Mouse (Mus musculus) forebrain, embryonic 14.5 days (tissue): Measurements from ENCODE around the gene Opn3. TPM values are rescaled to one million over a fixed set of nuclear protein-coding genes. Genes with fewer than 3 reads are reported as not detected.
A peak's percentile ranks its signal among the peaks of the same experiment; 100 is the strongest.

Experiments used
- ATAC-seq: fragments of 200-750 bp; cut with Nextera tagmentation; 2 replicates; pipeline ENCODE4 v1.8.0; 2017; ENCODE audit warnings: mild to moderate bottlenecking, moderate library complexity
- DNase-seq: peaks from one replicate; pipeline ENCODE4 v3.0.0-alpha.2; 2015; ENCODE audit warnings: low spot score
- H3K27ac ChIP-seq: fragments of 300-500 bp; sonication (generic); 2 replicates; pipeline ENCODE4 v1.5.1; 2014; ENCODE audit warnings: low read depth, mild to moderate bottlenecking, control low read depth, low read length, moderate library complexity
- H3K27me3 ChIP-seq: fragments of 300-500 bp; sonication (generic); replicated peaks from 2 replicates; pipeline ENCODE4 v1.6.1; 2014; ENCODE audit warnings: low read length, control low read depth, mixed read lengths; ENCODE audit not compliant: control insufficient read depth, insufficient read depth
- H3K36me3 ChIP-seq: fragments of 300-500 bp; sonication (generic); 2 replicates; pipeline ENCODE4 v1.6.1; 2014; ENCODE audit warnings: low read length, control low read depth; ENCODE audit not compliant: control insufficient read depth, insufficient read depth
- H3K4me1 ChIP-seq: fragments of 300-500 bp; sonication (generic); 2 replicates; pipeline ENCODE4 v1.6.1; 2014; ENCODE audit warnings: antibody characterized with exemption, low read length, control low read depth; ENCODE audit not compliant: control insufficient read depth, insufficient read depth
- H3K4me2 ChIP-seq: fragments of 300-500 bp; sonication (generic); 2 replicates; pipeline ENCODE4 v1.6.1; 2014; ENCODE audit warnings: mild to moderate bottlenecking, control low read depth, low read length
- H3K4me3 ChIP-seq: fragments of 300-500 bp; sonication (generic); 2 replicates; pipeline ENCODE4 v1.5.1; 2014; ENCODE audit warnings: low read depth, low read length, control low read depth
- H3K9ac ChIP-seq: fragments of 300-500 bp; sonication (generic); 2 replicates; pipeline ENCODE4 v1.6.1; 2014; ENCODE audit warnings: mild to moderate bottlenecking, low read length, control low read depth, moderate library complexity
- H3K9me3 ChIP-seq: fragments of 300-500 bp; sonication (generic); replicated peaks from 2 replicates; pipeline ENCODE4 v1.6.1; 2016; ENCODE audit warnings: low read length, control low read depth, mixed read lengths; ENCODE audit not compliant: control insufficient read depth
- WGBS: fragments of 180-500 bp; shearing (Covaris S2); extraction: QIAGEN DNeasy Blood & Tissue Kit; methylation state at CpG from one replicate; pipeline ENCODE4 v1.1.7; 2014; 5-methylcytosine and 5-hydroxymethylcytosine counted together
- polyA plus RNA-seq: library from polyadenylated mRNA; unstranded; fragments of >200 nt; fragmentation: Nextera tagmentation; extraction: Ambion mirVana; gene quantifications from 2 replicates; pipeline ENCODE4 v1.2.1, GENCODE M21; 2014

The Opn3 gene
- polyA plus RNA-seq, result 4.3 and 4.9 TPM in 2 replicates

DNA sequence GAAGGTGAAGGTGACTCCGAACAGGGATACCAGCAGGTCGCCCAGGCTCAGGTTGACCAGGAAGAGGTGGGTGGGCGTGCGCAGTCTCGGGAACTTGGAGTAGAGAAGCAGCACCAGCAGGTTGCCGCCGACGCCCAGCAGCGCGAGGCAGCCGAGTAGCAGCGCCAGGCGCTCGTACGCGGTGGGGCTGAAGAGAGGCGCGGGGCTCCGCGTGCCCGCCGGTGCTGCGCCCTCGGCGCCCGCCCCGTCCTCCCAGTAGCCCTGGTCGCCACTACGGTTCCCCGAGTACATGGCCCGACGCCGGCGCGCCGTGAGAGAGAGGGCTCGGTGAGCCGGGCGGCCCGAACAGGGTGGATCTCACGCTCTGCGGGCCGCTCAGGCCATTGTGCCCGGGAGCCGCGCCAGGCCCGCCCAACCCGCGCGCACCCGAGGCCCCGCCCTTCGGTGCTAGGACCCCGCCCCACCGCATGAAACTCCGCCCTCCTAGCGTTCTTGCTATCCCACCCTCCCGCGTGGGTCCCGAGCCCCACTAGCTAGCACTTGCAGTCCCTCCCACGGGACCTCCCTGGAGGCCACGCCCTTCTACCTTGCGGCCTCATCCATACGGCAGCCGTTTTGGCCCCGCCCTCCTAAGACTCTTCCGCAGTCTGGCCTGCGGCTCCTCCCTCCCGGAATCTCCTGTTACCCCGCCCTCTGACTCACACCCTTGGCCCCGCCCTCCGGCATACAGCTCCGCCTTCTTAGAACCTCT lies at the start of gene Opn3, which contains the start of gene Chml:
TSS of gene Opn3 (minus strand) at position 531 of the 751 bp plus-strand sequence.
TSS of gene Chml (minus strand) at position 656 of the 751 bp plus-strand sequence.
- Histone ChIP-seq H3K36me3 (peaks cover 8% of the 10 kb centered on the region), H3K9me3 (no peaks in the 10 kb centered on the region), H3K9ac (peak within 1 kb of the TSS; percentile 78), H3K4me1 (peaks cover 17% of the 10 kb centered on the region), H3K27ac (peak within 1 kb of the TSS; percentile 86), H3K4me2 (peak within 1 kb of the TSS; percentile 85), H3K27me3 (no peaks in the 10 kb centered on the region), H3K4me3 (peak within 1 kb of the TSS; percentile 72)
- WGBS, result under 1% methylated on average over 45 of the region's 73 CpGs
- ATAC-seq (peak; percentile 97), DNase-seq (peak; percentile 99)

DNA sequence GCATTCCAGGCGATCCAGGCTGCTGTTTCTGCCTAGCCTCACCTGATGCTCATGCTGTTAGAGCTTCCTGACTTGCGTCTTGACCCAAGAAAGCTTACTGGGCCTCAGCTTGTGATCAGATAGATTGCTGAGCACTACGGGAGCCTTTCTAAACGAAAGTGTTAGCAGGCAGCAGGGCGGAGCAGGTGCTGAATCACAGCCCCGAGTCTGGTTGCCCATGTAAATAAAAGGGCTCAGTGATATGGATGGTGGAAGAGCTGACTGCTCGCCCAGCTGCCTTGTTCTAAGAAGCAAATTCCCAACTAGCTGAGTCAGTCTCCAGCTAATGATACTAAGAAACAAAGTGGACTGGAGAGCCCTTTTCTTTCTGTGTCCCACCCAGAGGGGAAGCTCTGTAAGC lies 33.2 kb upstream of the Opn3 start:
- no peak for DNase-seq
- Histone ChIP-seq H3K27me3 (no peaks in the 10 kb centered on the region), H3K4me2 (no peak overlapping the region), H3K4me3 (no peak overlapping the region), H3K4me1 (no peaks in the 10 kb centered on the region), H3K9me3 (no peaks in the 10 kb centered on the region), H3K36me3 (no peaks in the 10 kb centered on the region), H3K27ac (no peak overlapping the region), H3K9ac (no peak overlapping the region)
- WGBS, result 57% methylated on average over 7 of the region's 7 CpGs
- no peak for ATAC-seq

- Histone ChIP-seq H3K27me3 (no peaks in the 10 kb centered on the region), H3K4me1 (no peaks in the 10 kb centered on the region), H3K9ac (no peak overlapping the region), H3K27ac (no peak overlapping the region), H3K4me3 (no peak overlapping the region), H3K36me3 (no peaks in the 10 kb centered on the region), H3K4me2 (no peak overlapping the region), H3K9me3 (no peaks in the 10 kb centered on the region)
- no peak for DNase-seq
- 93% methylated on average over 9 of the region's 9 CpGs for WGBS
- no peak for ATAC-seq
Observed at GRCm38 (mm10) chr1:175716832-175717231, 24.3 kb upstream of the Opn3 start.

- DNase-seq (no peak), ATAC-seq (no peak)
- Histone ChIP-seq H3K27ac (no peak overlapping the region), H3K27me3 (no peaks in the 10 kb centered on the region), H3K4me2 (no peak overlapping the region), H3K36me3 (no peaks in the 10 kb centered on the region), H3K9me3 (no peaks in the 10 kb centered on the region), H3K4me3 (no peak overlapping the region), H3K4me1 (no peaks in the 10 kb centered on the region), H3K9ac (no peak overlapping the region)
- 80% methylated on average over 11 of the region's 11 CpGs for WGBS
Observed at GRCm38 (mm10) chr1:175712338-175712909, 19.8 kb upstream of the Opn3 start.

- Histone ChIP-seq H3K4me3 (no peak overlapping the region), H3K9me3 (no peaks in the 10 kb centered on the region), H3K4me1 (no peaks in the 10 kb centered on the region), H3K27ac (no peak overlapping the region), H3K4me2 (no peak overlapping the region), H3K9ac (no peak overlapping the region), H3K36me3 (no peaks in the 10 kb centered on the region), H3K27me3 (no peaks in the 10 kb centered on the region)
- no peak for DNase-seq
- ATAC-seq, result no peak
Observed at GRCm38 (mm10) chr1:175708013-175708412, 15.4 kb upstream of the Opn3 start.

- Histone ChIP-seq H3K4me1 (no peaks in the 10 kb centered on the region), H3K27me3 (no peaks in the 10 kb centered on the region), H3K36me3 (no peaks in the 10 kb centered on the region), H3K4me3 (no peak overlapping the region), H3K4me2 (no peak overlapping the region), H3K27ac (no peak overlapping the region), H3K9me3 (no peaks in the 10 kb centered on the region), H3K9ac (no peak overlapping the region)
- WGBS, result 74% methylated on average over 5 of the region's 5 CpGs
- ATAC-seq, result no peak
- DNase-seq, result no peak
Observed at GRCm38 (mm10) chr1:175707599-175707998, 15.0 kb upstream of the Opn3 start.

DNA sequence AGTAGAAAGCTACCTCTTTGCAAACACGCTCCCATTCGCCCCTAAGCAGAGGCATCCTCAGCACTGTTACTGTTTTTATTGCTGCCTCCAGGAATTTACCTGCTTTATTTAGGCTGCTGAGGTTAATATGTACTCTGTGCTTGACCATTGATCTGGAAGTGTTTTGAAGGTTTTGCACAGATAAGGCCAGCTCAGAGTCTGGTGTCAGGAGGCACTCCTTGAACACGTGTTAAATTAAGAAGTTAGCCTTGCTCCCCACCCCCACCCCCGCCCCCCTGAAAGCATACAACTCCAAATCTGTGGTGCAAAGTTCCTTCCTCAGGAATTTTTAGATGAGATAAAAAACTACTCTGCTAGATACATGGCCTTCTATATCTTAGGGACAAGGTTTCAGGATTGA lies 8.6 kb upstream of the Opn3 start:
- no peak overlapping the region for H3K9ac ChIP-seq
- H3K4me3 ChIP-seq, result no peak overlapping the region
- no peaks in the 10 kb centered on the region for H3K4me1 ChIP-seq
- no peaks in the 10 kb centered on the region for H3K27me3 ChIP-seq
- no peaks in the 10 kb centered on the region for H3K36me3 ChIP-seq
- H3K4me2 ChIP-seq, result no peak overlapping the region
- H3K9me3 ChIP-seq, result no peaks in the 10 kb centered on the region
- H3K27ac ChIP-seq, result no peak overlapping the region
- DNase-seq (no peak), ATAC-seq (no peak)
- WGBS, result 83% methylated on average over 4 of the region's 4 CpGs

- Histone ChIP-seq H3K9me3 (no peaks in the 10 kb centered on the region), H3K4me2 (no peak overlapping the region), H3K36me3 (no peaks in the 10 kb centered on the region), H3K4me1 (no peaks in the 10 kb centered on the region), H3K27ac (no peak overlapping the region), H3K4me3 (no peak overlapping the region), H3K9ac (no peak overlapping the region), H3K27me3 (no peaks in the 10 kb centered on the region)
- DNase-seq (no peak), ATAC-seq (no peak)
- 37% methylated on average over 4 of the region's 4 CpGs for WGBS
Observed at GRCm38 (mm10) chr1:175699796-175700195, 7.2 kb upstream of the Opn3 start.

DNA sequence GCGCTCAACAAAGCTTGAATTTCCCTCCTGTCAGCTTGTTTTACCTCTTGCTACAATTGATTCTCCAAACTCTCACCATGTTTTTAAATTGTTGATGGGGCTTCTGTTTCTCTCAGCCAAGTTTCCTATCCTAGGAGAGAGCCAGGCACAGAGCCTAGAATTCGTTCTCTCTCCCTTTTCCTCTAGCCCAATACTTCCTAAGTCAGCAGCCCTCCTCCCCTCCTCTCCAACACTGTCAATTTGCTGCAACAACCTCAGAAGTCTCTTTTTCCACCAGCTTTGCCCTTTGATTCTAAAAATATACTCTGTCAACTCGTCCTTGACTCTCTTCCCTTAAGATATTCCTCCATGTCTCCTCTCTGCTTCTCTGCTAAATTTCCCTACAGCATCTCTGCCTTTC lies 6.8 kb upstream of the Opn3 start:
- Histone ChIP-seq H3K9ac (no peak overlapping the region), H3K4me1 (no peaks in the 10 kb centered on the region), H3K36me3 (no peaks in the 10 kb centered on the region), H3K27ac (no peak overlapping the region), H3K27me3 (no peaks in the 10 kb centered on the region), H3K4me2 (no peak overlapping the region), H3K4me3 (no peak overlapping the region), H3K9me3 (no peaks in the 10 kb centered on the region)
- WGBS, result 75% methylated on average over 3 of the region's 3 CpGs
- ATAC-seq (no peak), DNase-seq (no peak)
